In genomic region chr9:114933723-114934171, GRCm38 (mm10) we compare ENCODE assay signal across 8 mouse cellular contexts. TPM values are rescaled to one million over a fixed set of nuclear protein-coding genes. Genes with fewer than 3 reads are reported as not detected.
DNase-seq lines count a peak whose midpoint lies in the region; ATAC-seq and TF ChIP-seq lines count a peak whose summit lies in the region.

Gene Gpd1l, minus strand, starts transcription at chr9:114933987.

- no peak for TF ChIP-seq CTCF in cerebellum, adult 2 months (IDR thresholded peaks at IDR 0.05; ENCODE audit: borderline replicate concordance, insufficient read depth, low read depth, low read length)
- TF ChIP-seq CTCF in forebrain, postnatal 0 days (IDR thresholded peaks at IDR 0.05; ENCODE audit: low read depth), result no peak

- H3K9ac ChIP-seq in ES-E14 (ENCODE audit: insufficient read depth, low read depth, low read length, poor library complexity, severe bottlenecking), result peak within 1 kb of the TSS; percentile 47
- H3K9ac ChIP-seq in forebrain, postnatal 0 days, result peak within 1 kb of the TSS; percentile 73
- peak within 1 kb of the TSS; percentile 55 for H3K9ac ChIP-seq in lung, embryonic 15.5 days

- ATAC-seq in forebrain, postnatal 0 days, result peak; percentile 97
- peak; percentile 99 for ATAC-seq in lung, embryonic 15.5 days (ENCODE audit: borderline replicate concordance, extremely low read depth, low FRiP score, low TSS enrichment)

- TF ChIP-seq POLR2A in cerebellum, adult 2 months (IDR thresholded peaks at IDR 0.05; ENCODE audit: borderline replicate concordance, insufficient read depth, low read length), result peak; percentile 70; the same call in 1 of the 2 replicates

- peak within 1 kb of the TSS; percentile 77 to 82 for H3K4me3 ChIP-seq in ES-E14 (ENCODE audit: insufficient read depth in 1 of 2, low read depth in 1 of 2, low read length in 2 of 2, poor library complexity in 1 of 2, severe bottlenecking in 1 of 2)
- peak within 1 kb of the TSS; percentile 60 for H3K4me3 ChIP-seq in cerebellum, adult 2 months (replicated peaks; ENCODE audit: insufficient read depth, low read depth, low read length)
- H3K4me3 ChIP-seq in forebrain, postnatal 0 days (ENCODE audit: low read depth, low read length), result peak within 1 kb of the TSS; percentile 73
- H3K4me3 ChIP-seq in lung, embryonic 15.5 days, result peak within 1 kb of the TSS; percentile 65

- no peaks in the 10 kb centered on the region for H3K36me3 ChIP-seq in ES-E14 (ENCODE audit: control insufficient read depth, insufficient read depth, low read length, poor library complexity, severe bottlenecking)
- H3K36me3 ChIP-seq in forebrain, postnatal 0 days (ENCODE audit: insufficient read depth), result no peaks in the 10 kb centered on the region
- no peaks in the 10 kb centered on the region for H3K36me3 ChIP-seq in lung, embryonic 15.5 days

- peak; percentile 83 for DNase-seq in ES-E14 (ENCODE audit: low read depth, low spot score)
- peak; percentile 96 to 97 for DNase-seq in cerebellum, adult 2 months
- DNase-seq in forebrain, postnatal 0 days, result peak; percentile 88
- DNase-seq in heart, postnatal 4 days, result peak; percentile 97
- DNase-seq in layer of hippocampus, adult 8-10 months (ENCODE audit: low spot score in 2 of 2), result peak; percentile 93 to 95
- peak; percentile 97 for DNase-seq in ovary, adult 18-20 months (ENCODE audit: low spot score)
- DNase-seq in thymus, postnatal 0 days (ENCODE audit: low spot score), result peak; percentile 77

- in situ Hi-C loops in ES-E14 (cut with MboI; ENCODE audit: low sequenced_read_pairs in 2 of 2, unreplicated experiment in 2 of 2), result no loop called here

- H3K4me2 ChIP-seq in forebrain, postnatal 0 days (ENCODE audit: low read depth), result peak within 1 kb of the TSS; percentile 96
- H3K4me2 ChIP-seq in lung, embryonic 15.5 days, result peak within 1 kb of the TSS; percentile 96

- WGBS in cerebellum, adult 2 months, result under 1% methylated on average over 30 of the region's 30 CpGs
- WGBS in forebrain, postnatal 0 days, result under 1% methylated on average over 28 of the region's 30 CpGs
- 0% methylated on average over 26 of the region's 30 CpGs for WGBS in lung, embryonic 15.5 days

- H3K27me3 ChIP-seq in cerebellum, adult 2 months (ENCODE audit: control insufficient read depth, insufficient read depth, low read length), result no peaks in the 10 kb centered on the region
- no peaks in the 10 kb centered on the region for H3K27me3 ChIP-seq in forebrain, postnatal 0 days (ENCODE audit: insufficient read depth, low read length)
- H3K27me3 ChIP-seq in lung, embryonic 15.5 days, result no peaks in the 10 kb centered on the region

- no peaks in the 10 kb centered on the region for H3K9me3 ChIP-seq in ES-E14 (ENCODE audit: control insufficient read depth, insufficient read depth, low read depth, low read length)
- no peaks in the 10 kb centered on the region for H3K9me3 ChIP-seq in forebrain, postnatal 0 days (ENCODE audit: low read length)
- no peaks in the 10 kb centered on the region for H3K9me3 ChIP-seq in lung, embryonic 15.5 days

- H3K4me1 ChIP-seq in ES-E14 (ENCODE audit: control insufficient read depth in 2 of 2, insufficient read depth in 2 of 2, low read length in 2 of 2, poor library complexity in 1 of 2), result peaks cover 2 to 19% of the 10 kb centered on the region in 2 experiments; a peak in 3 of 4 replicates
- H3K4me1 ChIP-seq in cerebellum, adult 2 months (ENCODE audit: control insufficient read depth, insufficient read depth, low read length), result peaks cover 3% of the 10 kb centered on the region; the same call in 1 of the 2 replicates
- 0 out of 2 replicates have a peak, but pooled peaks cover 4% of the 10 kb centered on the region for H3K4me1 ChIP-seq in forebrain, postnatal 0 days (ENCODE audit: insufficient read depth)
- peaks cover 14% of the 10 kb centered on the region for H3K4me1 ChIP-seq in lung, embryonic 15.5 days

- no peak within 1 kb of the TSS for H3K27ac ChIP-seq in ES-E14 (ENCODE audit: insufficient read depth, low read depth, low read length, poor library complexity, severe bottlenecking)
- peak within 1 kb of the TSS; percentile 2; the same call in 1 of the 2 replicates for H3K27ac ChIP-seq in cerebellum, adult 2 months (ENCODE audit: insufficient read depth, low read length)
- H3K27ac ChIP-seq in forebrain, postnatal 0 days (ENCODE audit: low read depth, low read length), result peak within 1 kb of the TSS; percentile 70
- peak within 1 kb of the TSS; percentile 73 for H3K27ac ChIP-seq in lung, embryonic 15.5 days

TF ChIP-seq in ES-E14, 5 proteins besides CTCF, POLR2A, EP300 and RAD21:
- TF ChIP-seq MAFK (IDR thresholded peaks at IDR 0.05; ENCODE audit: insufficient read depth, low read depth, low read length), result no peak
- TF ChIP-seq HCFC1 (IDR thresholded peaks at IDR 0.05; ENCODE audit: borderline replicate concordance, insufficient read depth, low read length), result peak; percentile 90

RNA-seq across cellular contexts. Expression of gene Gpd1l, which starts in this region (rescaled TPM):
- total RNA-seq in ES-E14 (2012; rRNA removed), result 14.2 and 15.2 TPM in 2 replicates
- polyA plus RNA-seq in cerebellum, adult 2 months (2012; rRNA removed), result 46.2 and 46.8 TPM in 2 replicates
- total RNA-seq in forebrain, postnatal 0 days (2014; rRNA removed), result 73.8 and 86.0 TPM in 2 replicates
- 45.1 and 47.0 TPM in 2 replicates for polyA plus RNA-seq in forebrain, postnatal 0 days (2015; fragmentation: Nextera tagmentation; extraction: Ambion mirVana)
- 10 to 100 TPM; 26.3 to 28.0 TPM for total RNA-seq in heart, postnatal 4 days (2021)
- total RNA-seq in layer of hippocampus, adult 8-10 months (2022), result 10 to 100 TPM; 69.4 to 87.5 (median 76.5) TPM
- polyA plus RNA-seq in lung, embryonic 15.5 days (2015; fragmentation: Nextera tagmentation; extraction: Ambion mirVana), result 16.4 and 17.9 TPM in 2 replicates
- 14.5 and 16.4 TPM in 2 replicates for polyA plus RNA-seq in thymus, postnatal 0 days (2015; fragmentation: Nextera tagmentation; extraction: Ambion mirVana)
